Mouse (Mus musculus) 3T3-L1 (cell line): ENCODE data around the gene Zwilch.
"Not testable (repeated sequence)": the region's sequence is repeated elsewhere in the genome, so short reads cannot be mapped to it uniquely, and the experiment has no call there.

Source experiments
- DNase-seq: peaks from one replicate; pipeline ENCODE4 v3.0.0-alpha.2; 2015; ENCODE audit warnings: low read depth, low spot score

Zwilch gene

DNA sequence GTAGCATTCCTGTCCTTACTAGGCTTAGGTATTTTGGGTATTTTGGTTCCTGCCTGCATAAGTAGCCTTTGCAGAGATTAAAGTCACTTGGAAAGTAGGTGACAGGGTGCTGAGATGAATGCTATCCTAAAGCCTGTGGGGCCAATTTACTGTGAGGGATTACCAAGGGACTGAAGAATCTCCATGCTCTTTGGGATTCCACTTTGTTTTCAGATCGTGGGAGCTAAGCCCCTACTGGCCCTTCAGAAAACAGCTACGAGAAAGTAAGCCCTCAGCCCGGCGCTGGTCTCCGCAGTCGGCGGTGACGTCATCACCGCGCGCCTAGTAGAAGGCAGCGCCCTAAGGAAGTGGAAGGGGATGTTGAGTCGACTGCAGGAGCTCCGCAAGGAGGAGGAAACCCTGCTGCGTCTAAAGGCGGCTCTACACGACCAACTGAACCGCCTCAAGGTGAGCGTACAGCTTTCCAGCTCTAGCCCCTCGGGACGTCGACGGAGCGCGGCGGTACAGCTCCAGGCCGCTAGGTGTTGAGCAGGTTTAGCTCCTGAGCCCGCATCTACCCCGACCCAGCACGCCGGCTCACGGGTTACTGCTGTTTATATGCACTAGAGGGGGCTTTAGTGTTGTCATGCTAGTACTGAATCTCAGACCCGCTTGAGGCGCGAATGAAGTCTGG, 6.2 kb upstream of the Zwilch start, which contains the start of gene Snapc5:
TSS of gene Snapc5 (plus strand) at position 301 of the 673 bp plus-strand sequence.
- peak; percentile 94 for DNase-seq

DNA sequence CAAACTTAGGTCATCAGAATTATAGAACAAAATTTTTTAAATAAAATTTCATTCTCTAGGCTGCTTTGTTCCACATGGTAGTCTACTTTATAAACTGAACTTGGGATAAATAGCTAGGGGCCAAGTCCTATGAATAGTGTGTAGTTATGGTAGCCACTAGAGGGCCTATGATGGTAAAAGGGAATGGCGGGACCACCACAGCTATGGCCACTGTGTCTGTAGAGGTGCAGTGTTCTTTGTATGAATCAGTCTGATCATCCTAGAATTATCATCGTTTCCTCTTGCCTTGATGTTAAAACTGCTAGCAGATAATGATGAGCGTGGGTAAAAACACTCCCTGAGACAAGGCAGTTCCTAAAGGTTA, 5.7 kb upstream of the Zwilch start:
- peak; percentile 71 for DNase-seq

DNA sequence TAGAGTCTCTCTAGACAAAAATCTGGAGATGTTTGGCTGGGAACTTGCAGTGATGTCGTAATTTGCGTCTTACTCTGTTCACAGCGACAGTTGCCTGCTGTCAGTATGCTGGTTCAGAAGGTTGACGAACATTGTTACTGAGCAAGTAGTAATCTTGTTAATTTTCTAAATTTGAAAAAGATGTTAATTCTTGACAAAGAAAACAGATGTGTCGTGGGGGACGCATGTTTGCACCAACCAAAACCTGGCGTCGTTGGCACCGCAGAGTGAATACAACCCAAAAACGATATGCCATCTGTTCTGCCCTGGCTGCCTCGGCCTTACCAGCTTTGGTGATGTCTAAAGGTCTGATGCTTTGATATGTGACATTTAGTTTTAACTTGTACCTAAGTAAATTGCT, 2.5 kb upstream of the Zwilch start:
- DNase-seq = no peak

DNA sequence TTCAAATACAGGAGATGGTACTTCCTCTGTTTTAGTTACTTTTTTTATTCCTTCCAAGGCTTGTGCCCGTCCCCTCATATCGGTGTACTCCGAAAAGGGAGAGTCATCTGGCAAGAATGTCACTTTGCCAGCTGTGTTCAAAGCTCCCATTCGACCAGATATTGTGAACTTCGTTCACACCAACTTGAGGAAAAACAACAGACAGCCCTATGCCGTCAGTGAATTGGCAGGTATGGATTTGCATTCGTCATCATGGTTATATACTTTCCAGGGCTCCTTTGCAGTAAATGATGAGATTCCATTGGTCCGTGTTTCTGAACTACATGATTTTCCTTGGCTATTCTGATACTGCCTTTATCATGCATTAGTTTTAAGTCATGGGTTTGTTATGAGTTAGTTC, 1.9 kb upstream of the Zwilch start:
- peak; percentile 43 for DNase-seq

DNA sequence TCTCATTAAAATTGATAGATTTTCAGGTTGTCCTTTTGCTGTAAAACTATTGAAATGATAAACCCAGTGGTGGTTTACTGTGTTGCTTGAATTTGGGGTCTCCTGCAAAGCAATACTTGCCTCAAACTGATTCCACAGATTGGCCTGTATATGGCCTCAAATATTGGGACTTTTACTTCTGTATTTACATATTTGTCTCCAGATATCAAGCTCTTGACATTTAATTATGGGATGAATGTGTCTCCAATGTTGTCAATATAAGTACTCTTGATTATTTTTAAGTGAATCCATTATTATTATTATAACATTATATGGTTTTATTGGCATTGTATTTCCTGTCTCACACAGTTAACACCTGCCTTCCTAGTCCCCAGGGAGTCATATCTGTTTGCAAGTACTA, 1.4 kb upstream of the Zwilch start:
- no peak for DNase-seq

DNA sequence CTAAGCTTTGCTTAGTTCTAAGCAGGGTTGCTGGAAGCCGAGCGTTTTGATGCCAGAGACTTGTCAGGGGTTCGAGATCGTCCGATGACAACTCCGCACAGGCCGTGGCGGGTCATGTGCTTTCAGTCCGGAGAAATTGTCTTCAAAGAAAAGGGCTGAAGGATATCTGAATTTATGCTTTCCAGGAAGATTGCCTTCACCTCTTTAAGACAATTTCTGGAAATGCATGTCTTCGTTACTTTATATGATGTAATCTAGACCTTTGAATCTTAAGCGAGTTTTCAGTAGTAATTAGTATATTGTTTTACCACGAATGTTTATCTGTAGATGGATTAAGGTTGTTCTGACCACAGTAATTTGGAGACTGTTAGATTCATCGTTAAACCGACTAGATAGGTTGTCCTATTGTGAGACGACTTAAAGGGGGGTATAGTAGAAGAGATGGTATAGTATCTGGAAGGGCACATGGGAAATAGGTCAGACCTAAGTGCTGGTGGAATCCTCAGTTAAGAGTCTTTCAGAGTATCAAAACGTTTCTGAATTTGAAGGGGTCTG, 839 bp upstream of the Zwilch start:
- DNase-seq = no peak

DNA sequence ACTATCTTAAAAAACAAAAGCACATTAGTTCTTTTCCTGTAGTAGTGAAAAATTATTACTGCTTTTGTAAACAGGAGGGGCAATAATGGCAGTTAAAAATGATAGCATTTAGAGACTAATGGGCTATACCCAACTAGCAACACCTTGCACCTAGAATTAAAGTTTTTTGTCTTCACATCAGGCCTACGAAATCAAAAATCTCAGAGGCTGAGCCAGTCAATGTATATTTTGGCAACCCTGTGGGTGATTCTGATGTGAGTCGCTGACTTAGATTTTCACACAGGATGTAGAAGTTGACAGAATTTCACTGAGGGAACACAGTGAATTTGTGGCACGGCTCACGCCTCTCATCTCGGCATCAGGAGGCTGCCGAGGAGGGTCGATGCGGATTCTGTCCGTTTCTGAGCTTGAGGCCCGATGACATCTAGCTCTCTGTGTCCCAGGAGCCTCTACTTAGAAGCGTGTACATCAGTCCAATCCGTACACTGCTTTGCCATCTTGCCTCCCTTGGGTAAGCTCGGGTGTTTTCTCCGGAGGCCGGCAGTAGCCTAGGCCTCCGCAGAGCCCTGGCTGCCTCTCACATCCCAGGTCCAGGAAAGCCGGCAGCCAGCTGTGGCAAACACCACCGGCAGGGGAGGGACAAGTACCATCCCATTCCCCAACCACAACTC, 624 bp downstream of the Zwilch start:
- no peak for DNase-seq

DNA sequence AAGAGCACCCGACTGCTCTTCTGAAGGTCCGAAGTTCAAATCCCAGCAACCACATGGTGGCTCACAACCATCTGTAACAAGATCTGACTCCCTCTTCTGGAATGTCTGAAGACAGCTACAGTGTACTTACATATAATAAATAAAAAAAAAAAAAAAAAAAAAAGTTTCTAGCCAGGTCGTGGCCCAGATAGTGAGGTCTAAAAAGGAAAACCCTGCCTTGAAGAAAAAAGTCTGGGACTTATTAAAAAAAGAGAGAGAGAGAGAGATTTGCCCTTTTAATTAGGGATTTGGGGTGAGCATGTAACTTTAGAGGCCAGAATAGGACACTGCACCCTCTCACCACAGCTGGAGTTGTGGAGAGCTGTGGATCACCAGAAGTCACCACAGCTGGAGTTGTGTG, 2.9 kb downstream of the Zwilch start:
- DNase-seq = not testable (repeated sequence)

DNA sequence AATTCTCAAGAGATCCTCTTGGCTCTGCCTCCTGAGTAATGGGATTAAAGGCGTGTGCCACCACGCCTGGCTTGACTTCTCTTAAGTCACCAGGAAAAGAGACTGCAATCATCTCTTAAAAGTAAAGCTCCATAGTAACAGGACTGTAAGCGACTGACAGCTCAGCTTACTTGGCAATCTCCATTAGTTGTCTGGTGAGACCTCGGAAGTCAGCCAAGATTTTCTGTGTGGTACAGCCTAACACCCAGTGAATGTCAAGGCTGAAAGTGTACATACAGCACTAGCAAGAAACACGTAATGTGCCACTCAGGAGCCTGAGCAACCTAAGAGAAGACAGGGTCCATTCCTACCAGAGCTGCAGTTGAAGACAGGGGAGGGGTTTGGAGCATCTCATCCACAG, 12.4 kb downstream of the Zwilch start:
- no peak for DNase-seq

DNA sequence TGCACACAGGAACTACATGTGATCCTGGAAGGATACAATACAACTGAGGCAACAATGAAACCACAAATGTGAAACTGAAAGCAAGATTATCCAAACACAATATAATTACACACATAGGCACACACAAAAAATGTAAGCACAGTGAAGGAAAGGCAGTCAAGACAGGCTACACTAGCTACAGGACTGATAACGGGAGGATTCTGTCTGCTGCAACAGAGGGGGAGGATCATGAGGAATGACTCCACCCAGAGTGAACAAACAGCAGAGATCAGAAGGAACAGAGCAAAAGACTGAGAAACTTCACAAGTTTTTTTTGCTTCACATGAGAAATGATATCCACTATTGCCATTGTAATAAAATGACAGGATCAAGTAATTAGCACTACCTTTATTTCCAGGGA, 16.3 kb downstream of the Zwilch start:
- DNase-seq = no peak

DNA sequence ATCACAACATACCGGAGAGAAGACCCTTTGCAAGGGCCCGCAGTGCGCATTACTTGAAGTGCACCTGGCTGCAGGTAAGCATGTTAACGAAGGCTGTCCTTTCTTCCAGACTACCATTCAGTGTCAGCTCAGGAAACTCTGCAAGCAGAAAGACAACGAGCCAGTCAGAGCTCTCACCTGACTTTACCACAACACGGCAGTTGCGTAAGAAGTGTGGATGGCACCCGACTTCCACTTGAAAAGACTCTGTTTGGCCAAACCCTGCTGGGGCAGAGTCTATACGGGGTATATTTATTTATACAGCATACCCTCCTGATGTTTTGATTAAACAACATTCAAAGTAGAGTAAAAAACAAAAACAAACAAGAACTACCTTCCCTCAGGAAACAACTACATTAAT, 33.0 kb downstream of the Zwilch start:
- no peak for DNase-seq

DNA sequence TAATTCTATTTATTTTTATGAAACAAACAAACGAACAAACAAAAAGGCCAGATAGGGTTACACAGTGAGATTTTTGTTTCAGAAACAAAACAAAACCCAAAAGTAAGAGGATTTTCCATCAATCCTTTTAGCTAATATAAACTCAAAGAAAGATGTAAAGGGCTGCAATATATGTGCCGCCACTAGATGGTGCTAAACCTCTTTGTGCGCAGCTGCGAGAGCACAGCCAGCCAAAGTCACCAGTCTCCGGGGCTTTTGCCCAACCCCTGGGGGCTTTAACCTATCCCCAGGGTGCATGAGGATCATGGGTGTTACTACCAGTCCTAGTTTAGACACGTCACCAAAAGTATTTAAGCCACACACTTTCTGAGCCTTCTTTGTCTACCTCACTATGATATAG, 34.0 kb downstream of the Zwilch start:
- DNase-seq = peak; percentile 67

DNA sequence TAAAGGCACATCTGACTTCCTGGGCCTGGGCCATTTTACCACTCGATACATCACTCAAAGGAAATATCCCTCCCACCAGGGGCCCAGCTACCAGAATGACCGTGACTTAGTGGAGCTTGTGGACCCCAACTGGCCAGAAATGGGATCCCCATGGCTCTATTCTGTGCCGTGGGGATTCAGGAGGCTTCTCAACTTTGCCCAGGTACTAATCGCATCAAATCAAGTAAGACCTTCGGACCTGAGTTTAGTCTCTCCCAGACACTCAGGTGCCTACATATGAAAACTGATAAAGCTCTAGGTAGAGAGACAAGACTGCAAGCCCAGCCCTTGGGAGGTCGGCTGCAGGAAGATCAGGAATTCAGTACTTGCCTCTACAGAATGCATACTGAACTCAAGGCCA, 41.3 kb downstream of the Zwilch start:
- DNase-seq = no peak

DNA sequence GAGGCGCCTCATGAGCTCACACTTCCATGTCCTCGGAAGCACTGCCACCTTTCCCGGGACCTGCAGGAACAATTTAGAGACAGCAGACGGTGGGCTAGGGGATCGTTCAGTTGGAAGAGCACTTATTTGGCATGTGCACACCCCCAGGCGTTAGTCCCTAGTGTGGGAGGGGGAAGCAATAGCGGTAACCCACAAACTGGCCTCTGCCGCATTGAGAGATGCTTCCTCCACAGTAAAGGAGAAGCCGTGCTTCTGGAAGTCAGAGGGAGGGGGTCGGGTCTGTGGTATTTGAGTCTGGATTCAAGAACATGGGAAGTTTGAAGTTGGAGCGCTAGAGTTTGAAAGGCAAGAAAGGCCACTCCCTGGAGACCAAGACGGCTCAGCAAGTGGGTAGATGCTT, 46.8 kb downstream of the Zwilch start:
- DNase-seq = no peak

DNA sequence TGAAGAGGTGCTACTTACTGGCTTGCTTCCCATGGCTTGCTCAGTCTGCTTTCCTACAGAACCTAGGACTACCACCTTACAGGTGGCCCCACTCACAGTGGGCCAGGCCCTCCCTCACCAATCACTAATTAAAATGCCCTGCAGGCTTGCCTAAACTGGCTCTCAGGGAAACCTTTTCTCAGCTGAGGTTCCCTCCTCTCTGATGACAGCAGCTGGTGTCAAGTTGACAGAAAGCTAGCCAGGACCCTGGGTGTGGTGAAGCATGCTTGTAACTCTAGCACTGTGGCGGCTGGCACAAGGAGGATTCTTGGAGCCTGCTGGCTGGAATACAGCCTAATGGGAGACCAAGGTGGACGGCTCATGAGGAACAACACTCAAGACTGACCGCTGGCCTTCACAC, 47.6 kb downstream of the Zwilch start:
- DNase-seq = peak; percentile 51

DNA sequence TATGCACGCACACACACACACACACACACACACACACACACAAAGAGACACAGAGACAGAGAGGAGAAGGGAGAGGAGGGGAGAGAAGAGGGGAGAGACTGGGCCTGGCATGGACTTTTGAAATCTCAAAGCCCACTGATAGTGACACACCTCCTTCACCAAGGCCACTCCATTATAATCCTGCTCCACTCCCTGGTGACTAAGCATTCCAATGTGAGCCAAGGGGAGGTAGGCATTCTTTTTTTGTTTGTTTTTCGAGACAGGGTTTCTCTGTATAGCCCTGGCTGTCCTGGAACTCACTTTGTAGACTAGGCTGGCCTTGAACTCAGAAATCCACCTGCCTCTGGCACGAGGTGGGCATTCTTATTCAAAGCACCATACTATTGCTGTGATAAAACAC, 48.1 kb downstream of the Zwilch start:
- peak; percentile 66 for DNase-seq

DNA sequence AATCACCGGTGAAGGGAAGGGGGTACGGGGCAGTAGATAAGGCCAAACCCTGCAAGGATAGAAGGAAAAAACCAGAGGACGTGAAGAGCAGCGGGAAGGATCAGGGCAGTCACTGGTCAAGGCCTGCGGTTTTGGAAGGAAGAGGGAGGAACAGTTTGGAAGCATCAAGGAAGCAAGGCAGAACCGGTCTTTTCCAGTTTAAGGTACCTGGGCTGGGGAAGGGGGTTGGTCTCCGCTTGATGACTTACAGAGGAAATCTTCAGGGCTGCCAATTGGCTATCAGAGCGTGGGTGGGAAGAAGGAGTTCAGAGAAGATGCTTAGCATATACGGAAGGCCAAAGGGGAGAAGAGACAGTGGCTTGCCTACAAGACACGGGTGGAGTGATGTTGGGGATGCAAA, 50.3 kb downstream of the Zwilch start:
- no peak for DNase-seq

DNA sequence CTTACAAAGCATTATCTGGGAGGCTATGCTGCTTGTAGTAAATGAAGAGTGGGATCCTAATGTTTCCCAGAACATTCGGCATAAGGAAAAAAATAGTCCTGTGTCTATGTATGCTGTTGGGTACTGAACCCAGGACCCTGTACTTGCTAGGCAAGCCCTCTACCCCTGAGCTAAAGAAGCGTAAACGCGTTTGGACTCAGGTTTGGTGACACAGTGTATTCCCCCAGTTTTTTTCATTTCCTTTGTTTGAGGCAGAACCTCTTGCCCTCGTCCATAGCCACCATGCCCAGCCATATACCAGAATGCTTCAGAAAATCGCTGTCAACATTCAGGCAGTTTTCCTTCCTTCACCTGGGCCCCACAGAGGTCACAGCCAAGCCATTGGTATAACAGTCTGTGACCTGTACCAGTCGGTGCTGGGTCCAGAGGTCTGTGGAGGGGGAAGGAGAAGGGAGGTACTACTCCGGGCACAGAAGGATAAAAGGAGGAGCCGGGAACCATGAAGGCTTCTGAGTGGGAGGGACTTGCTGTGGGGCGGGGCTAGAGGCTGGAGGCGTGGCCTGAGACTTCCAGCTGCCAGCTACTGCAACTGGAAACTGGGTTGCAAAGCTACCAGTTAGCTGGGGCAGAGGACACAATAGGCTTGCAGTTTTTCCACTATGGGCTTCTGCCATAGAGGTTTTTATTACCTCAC, 52.2 kb downstream of the Zwilch start:
- peak; percentile 43 for DNase-seq

DNA sequence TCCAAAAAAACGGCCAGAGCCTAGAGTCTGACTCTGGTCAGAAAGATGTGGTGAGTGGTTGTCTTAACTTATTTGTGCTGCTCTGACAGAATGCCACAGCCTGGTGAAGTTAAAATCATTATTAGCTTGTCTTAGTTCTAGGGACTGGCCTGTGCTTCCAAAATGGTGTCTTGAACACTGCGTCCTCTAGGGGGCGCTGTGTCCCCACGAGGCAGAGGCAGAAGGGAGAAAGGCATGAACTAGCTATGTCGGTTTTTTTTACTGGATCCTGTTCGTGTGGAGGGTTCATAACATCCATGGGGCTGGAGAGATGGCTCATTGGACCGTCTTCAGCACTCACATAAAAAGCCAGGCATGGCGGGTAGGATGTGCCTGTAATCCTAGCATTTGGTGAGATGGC, 53.0 kb downstream of the Zwilch start:
- peak; percentile 79 for DNase-seq

DNA sequence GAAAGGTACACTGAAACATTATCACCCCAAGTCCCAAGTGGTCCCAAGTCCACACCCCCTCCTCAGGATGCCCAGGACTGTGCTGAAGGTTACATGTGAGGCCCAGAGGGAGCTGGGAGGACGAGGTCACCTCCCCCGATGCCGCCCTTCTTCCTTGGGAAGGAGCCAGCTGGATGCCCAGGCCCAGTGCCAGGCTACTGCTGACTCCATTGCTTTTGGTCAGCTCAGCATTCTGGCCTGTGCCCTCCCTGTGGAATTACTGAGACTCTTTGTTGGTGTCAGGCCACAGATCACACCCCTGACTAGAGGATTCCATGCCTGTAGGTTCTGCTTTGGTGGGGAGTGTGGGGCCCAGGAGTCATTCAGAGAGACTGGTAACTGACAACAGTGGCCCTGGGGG, 56.0 kb downstream of the Zwilch start, which contains the start of gene Lctl:
TSS of gene Lctl (plus strand) at position 272 of the 400 bp plus-strand sequence.
- peak; percentile 60 for DNase-seq

DNA sequence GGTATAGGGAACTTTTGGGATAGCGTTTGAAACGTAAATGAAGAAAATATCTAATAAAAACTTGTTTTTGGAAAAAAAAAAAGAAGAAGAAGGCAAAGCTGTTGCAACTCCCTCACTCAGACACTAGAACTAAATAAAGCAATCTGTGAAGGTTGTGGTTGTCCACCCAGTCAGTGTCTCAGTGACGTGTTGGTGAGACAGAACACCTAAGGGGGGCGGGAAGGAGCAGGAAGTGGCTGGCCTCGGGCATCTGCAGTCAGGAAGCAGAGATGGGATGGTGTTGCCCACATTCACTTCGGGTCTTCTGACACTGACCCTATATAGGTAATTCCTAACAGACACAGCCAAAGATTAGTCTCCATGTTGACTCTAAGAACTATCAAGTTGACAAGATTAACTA, 57.1 kb downstream of the Zwilch start:
- no peak for DNase-seq

DNA sequence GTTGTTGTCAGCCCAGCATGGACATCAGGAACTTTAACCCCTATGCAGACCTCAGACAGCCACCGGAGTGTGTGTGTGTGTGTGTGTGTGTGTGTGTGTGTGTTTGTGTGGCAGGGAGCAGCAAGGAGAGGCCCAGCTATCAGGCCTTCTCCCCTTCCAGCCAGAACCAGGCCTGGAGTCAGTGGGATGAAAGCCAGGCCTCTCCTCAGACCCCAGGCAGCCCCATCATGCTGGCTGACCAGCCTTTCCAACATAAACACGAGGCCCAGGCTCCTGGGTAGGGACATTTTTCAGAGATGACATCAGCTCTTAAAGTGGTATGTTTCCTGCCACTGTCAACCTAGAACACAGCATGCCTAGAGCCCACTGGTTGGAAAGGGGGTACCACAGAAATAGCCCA, 58.3 kb downstream of the Zwilch start:
- DNase-seq = peak; percentile 83

DNA sequence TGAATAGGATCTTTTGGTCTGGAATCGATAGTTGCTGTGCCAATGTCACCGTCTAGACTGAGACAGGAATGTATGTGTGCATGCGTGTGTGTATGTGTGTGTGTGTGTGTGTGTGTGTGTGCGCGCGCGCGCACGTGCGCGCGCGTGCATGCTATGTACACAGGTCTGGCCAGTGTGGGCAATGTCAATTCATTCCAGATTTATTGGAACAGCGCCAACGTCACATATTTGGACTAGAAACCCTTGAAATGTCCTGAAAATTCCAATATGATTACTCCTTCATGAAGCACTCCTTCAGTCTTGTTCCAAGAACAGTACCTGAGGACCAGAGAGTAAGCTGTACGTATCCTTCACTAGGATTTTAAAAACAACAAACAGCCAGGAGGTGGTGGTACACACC, 62.4 kb downstream of the Zwilch start:
- peak; percentile 27 for DNase-seq
